Mouse (Mus musculus): ENCODE results near the gene Foxc1.

DNA sequence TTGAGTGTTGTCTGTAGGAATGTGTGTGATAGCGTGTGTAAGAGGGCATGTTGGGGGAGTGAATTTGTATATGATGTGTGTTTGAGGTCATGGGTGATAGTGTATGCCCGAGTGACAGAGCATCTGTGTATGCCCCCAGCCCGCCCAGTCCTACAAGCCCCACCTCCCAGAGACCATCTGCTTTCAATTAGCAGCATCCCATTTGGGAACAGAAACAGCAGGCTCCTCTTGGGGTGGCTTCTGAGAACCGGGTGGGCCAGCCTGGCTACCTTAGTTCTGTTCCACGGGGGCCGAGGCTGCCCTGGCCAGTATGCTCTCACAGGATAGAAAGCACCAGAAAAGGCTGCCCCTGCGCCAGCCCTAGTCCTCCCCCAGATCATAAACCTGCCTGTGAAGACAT lies 11.9 kb downstream of the Foxc1 start:
- no peak for TF ChIP-seq CTCF (IDR thresholded peaks at IDR 0.05; ENCODE audit: low read depth)
- no peak for TF ChIP-seq EP300 (IDR thresholded peaks at IDR 0.05; ENCODE audit: low read depth)

All from liver, embryonic 14.5 days (tissue).